Mouse (Mus musculus) midbrain, embryonic 16.5 days (tissue): ENCODE measurements at regions not wholly inside any gene's neighbourhood (a gene's known extent, or its start where the extent isn't known, plus 50 kb on each side); places are given as distances from the start of the nearest gene placed in this dataset.

Experiments
- ATAC-seq: fragments of 200-750 bp; cut with Nextera tagmentation; 2 replicates; pipeline ENCODE4 v1.8.0; 2017; ENCODE audit warnings: moderate TSS enrichment
- H3K27ac ChIP-seq: fragments of 300-500 bp; sonication (generic); 2 replicates; pipeline ENCODE4 v1.5.1; 2014; ENCODE audit warnings: mild to moderate bottlenecking, low read length, mixed read lengths
- H3K27me3 ChIP-seq: fragments of 300-500 bp; sonication (generic); 2 replicates; pipeline ENCODE4 v1.6.1; 2014; ENCODE audit warnings: low read depth, low read length, mixed read lengths; ENCODE audit not compliant: control insufficient read depth, insufficient read depth
- H3K36me3 ChIP-seq: fragments of 300-500 bp; sonication (generic); 2 replicates; pipeline ENCODE4 v1.6.1; 2014; ENCODE audit warnings: mild to moderate bottlenecking, low read length, moderate library complexity, mixed read lengths; ENCODE audit not compliant: control insufficient read depth, insufficient read depth
- H3K4me1 ChIP-seq: fragments of 300-500 bp; sonication (generic); 2 replicates; pipeline ENCODE4 v1.6.1; 2014; ENCODE audit warnings: mild to moderate bottlenecking, low read length, mixed read lengths; ENCODE audit not compliant: control insufficient read depth, insufficient read depth
- H3K4me2 ChIP-seq: fragments of 300-500 bp; sonication (generic); 2 replicates; pipeline ENCODE4 v1.6.1; 2014; ENCODE audit warnings: mild to moderate bottlenecking, low read length, mixed read lengths
- H3K4me3 ChIP-seq: fragments of 300-500 bp; sonication (generic); 2 replicates; pipeline ENCODE4 v1.5.1; 2014; ENCODE audit warnings: low read depth, mild to moderate bottlenecking, low read length, moderate library complexity, mixed read lengths
- H3K9ac ChIP-seq: fragments of 300-500 bp; sonication (generic); 2 replicates; pipeline ENCODE4 v1.6.1; 2014; ENCODE audit warnings: low read depth, low read length, mixed read lengths
- H3K9me3 ChIP-seq: fragments of 300-500 bp; sonication (generic); replicated peaks from 2 replicates; pipeline ENCODE4 v1.6.1; 2014; ENCODE audit warnings: mild to moderate bottlenecking, low read length, mixed read lengths; ENCODE audit not compliant: control insufficient read depth, poor library complexity, severe bottlenecking
- WGBS: fragments of 180-500 bp; shearing (Covaris S2); extraction: QIAGEN DNeasy Blood & Tissue Kit; methylation state at CpG from one replicate; pipeline ENCODE4 v1.1.7; 2014; 5-methylcytosine and 5-hydroxymethylcytosine counted together

DNA sequence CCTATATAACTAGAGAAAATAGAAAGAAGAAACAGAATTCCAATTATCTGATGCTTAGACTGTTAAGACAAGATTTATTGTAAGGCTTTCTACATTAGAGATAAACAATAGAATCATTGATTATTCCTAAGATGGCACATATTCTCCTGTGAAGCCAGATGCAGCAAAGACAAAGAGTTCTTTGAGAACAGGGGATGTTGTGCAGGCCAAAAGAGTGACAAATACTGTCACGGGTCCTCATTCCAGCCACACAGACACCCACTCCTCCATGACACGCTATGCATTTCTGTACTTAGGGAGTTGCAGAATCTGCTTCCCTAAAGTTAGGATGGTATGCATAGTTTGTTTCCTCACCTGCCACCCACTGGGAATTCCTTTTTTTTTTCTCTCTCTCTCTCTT lies 245.2 kb downstream of the Sv2b start:
- no peak overlapping the region for H3K4me2 ChIP-seq
- no peak overlapping the region for H3K9ac ChIP-seq
- 85% methylated on average over 2 of the region's 2 CpGs for WGBS
- no peak overlapping the region for H3K27ac ChIP-seq
- no peaks in the 10 kb centered on the region for H3K4me1 ChIP-seq
- H3K4me3 ChIP-seq, result no peak overlapping the region
- H3K27me3 ChIP-seq, result no peaks in the 10 kb centered on the region
- no peaks in the 10 kb centered on the region for H3K9me3 ChIP-seq
- H3K36me3 ChIP-seq, result no peaks in the 10 kb centered on the region
- ATAC-seq, result no peak

GRCm38 (mm10) chr7:75050231-75050630 lies 258.8 kb downstream of the Sv2b start:
- no peak for ATAC-seq
- Histone ChIP-seq H3K27me3 (no peaks in the 10 kb centered on the region), H3K4me2 (no peak overlapping the region), H3K9ac (no peak overlapping the region), H3K4me3 (no peak overlapping the region), H3K27ac (no peak overlapping the region), H3K9me3 (no peaks in the 10 kb centered on the region), H3K4me1 (no peaks in the 10 kb centered on the region), H3K36me3 (no peaks in the 10 kb centered on the region)
- WGBS, result 78% methylated on average over 1 of the region's 1 CpGs

DNA sequence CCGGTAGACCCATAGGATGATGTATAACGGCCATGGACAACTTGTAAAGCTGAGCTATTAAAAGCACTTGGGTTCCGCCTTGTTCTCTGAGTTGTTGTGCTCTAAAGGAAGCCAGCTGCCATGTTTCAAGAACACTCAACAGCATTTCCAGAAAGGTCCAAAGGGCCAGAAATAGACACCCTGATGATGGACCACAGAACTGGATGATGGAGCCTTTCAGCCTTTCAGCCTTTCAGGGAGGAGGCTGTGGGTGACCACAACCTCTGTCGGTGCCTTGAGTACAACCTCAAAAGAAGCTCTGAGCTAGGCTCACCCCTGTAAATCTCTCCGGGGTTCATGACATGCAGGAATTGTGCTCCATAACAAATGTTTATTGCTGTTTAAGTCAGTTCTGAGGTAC lies 259.3 kb downstream of the Sv2b start:
- no peak for ATAC-seq
- Histone ChIP-seq H3K4me1 (no peaks in the 10 kb centered on the region), H3K9ac (no peak overlapping the region), H3K4me3 (no peak overlapping the region), H3K36me3 (no peaks in the 10 kb centered on the region), H3K27ac (no peak overlapping the region), H3K4me2 (no peak overlapping the region), H3K9me3 (no peaks in the 10 kb centered on the region), H3K27me3 (no peaks in the 10 kb centered on the region)
- 93% methylated on average over 5 of the region's 5 CpGs for WGBS

GRCm38 (mm10) chr7:75048822-75049221 lies 260.2 kb downstream of the Sv2b start:
- Histone ChIP-seq H3K9me3 (no peaks in the 10 kb centered on the region), H3K4me3 (no peak overlapping the region), H3K36me3 (no peaks in the 10 kb centered on the region), H3K27ac (no peak overlapping the region), H3K4me1 (no peaks in the 10 kb centered on the region), H3K4me2 (no peak overlapping the region), H3K27me3 (no peaks in the 10 kb centered on the region), H3K9ac (no peak overlapping the region)
- WGBS, result 86% methylated on average over 2 of the region's 2 CpGs
- ATAC-seq, result no peak

DNA sequence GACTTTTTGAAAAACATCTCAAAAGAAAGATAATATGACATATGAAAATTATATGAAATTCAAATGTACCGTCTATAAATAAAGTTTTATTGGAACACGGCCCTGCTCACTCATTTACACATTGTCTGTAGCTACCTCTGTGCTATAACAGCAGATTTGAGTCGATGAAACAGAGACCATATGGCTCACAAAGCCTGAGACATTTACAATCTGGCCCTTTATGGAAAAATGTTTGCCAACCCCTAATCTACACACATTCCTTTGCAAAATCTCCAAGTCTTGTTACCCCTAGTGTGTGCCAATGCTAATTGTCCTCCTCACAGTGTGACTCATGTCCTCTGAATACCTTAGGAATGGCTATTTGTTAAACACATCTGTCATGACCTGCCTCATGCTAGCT lies 261.2 kb downstream of the Sv2b start:
- 84% methylated on average over 3 of the region's 3 CpGs for WGBS
- Histone ChIP-seq H3K4me1 (no peaks in the 10 kb centered on the region), H3K9me3 (no peaks in the 10 kb centered on the region), H3K27ac (no peak overlapping the region), H3K4me2 (no peak overlapping the region), H3K27me3 (no peaks in the 10 kb centered on the region), H3K4me3 (no peak overlapping the region), H3K36me3 (no peaks in the 10 kb centered on the region), H3K9ac (no peak overlapping the region)
- ATAC-seq, result no peak

- no peak for ATAC-seq
- Histone ChIP-seq H3K4me3 (no peak overlapping the region), H3K9ac (no peak overlapping the region)
Observed at GRCm38 (mm10) chr7:75040871-75041270, 268.2 kb downstream of the Sv2b start.

GRCm38 (mm10) chr7:75026191-75026590 lies 282.9 kb downstream of the Sv2b start:
- H3K36me3 ChIP-seq, result no peaks in the 10 kb centered on the region
- H3K27me3 ChIP-seq, result no peaks in the 10 kb centered on the region
- H3K9ac ChIP-seq, result no peak overlapping the region
- no peaks in the 10 kb centered on the region for H3K9me3 ChIP-seq
- peak overlapping the region; percentile 42; the same call in 1 of the 2 replicates for H3K27ac ChIP-seq
- H3K4me1 ChIP-seq, result peaks cover 4% of the 10 kb centered on the region; the same call in 1 of the 2 replicates
- H3K4me3 ChIP-seq, result no peak overlapping the region
- no peak overlapping the region for H3K4me2 ChIP-seq
- no peak for ATAC-seq
- 17% methylated on average over 2 of the region's 2 CpGs for WGBS

More at GRCm38 (mm10) chr7:75040871-75041270, 268.2 kb downstream of the Sv2b start:
- 65% methylated on average over 6 of the region's 6 CpGs for WGBS
- no peaks in the 10 kb centered on the region for H3K36me3 ChIP-seq
- H3K4me2 ChIP-seq, result no peak overlapping the region
- H3K9me3 ChIP-seq, result no peaks in the 10 kb centered on the region
- H3K4me1 ChIP-seq, result no peaks in the 10 kb centered on the region
- H3K27me3 ChIP-seq, result no peaks in the 10 kb centered on the region
- no peak overlapping the region for H3K27ac ChIP-seq

GRCm38 (mm10) chr7:75021966-75022365 lies 287.1 kb downstream of the Sv2b start:
- Histone ChIP-seq H3K4me1 (peaks cover 4% of the 10 kb centered on the region; the same call in 1 of the 2 replicates), H3K9ac (no peak overlapping the region), H3K36me3 (no peaks in the 10 kb centered on the region), H3K27me3 (no peaks in the 10 kb centered on the region), H3K4me3 (no peak overlapping the region), H3K9me3 (no peaks in the 10 kb centered on the region), H3K4me2 (no peak overlapping the region), H3K27ac (no peak overlapping the region)
- 55% methylated on average over 6 of the region's 6 CpGs for WGBS
- no peak for ATAC-seq

- 31% methylated on average over 7 of the region's 7 CpGs for WGBS
- H3K9me3 ChIP-seq, result no peaks in the 10 kb centered on the region
- H3K27me3 ChIP-seq, result no peaks in the 10 kb centered on the region
- ATAC-seq, result peak; percentile 17; the same call in 1 of the 2 replicates
- no peaks in the 10 kb centered on the region for H3K4me1 ChIP-seq
- H3K27ac ChIP-seq, result peak overlapping the region; percentile 57
- H3K36me3 ChIP-seq, result no peaks in the 10 kb centered on the region
- no peak overlapping the region for H3K4me3 ChIP-seq
- no peak overlapping the region for H3K9ac ChIP-seq
- H3K4me2 ChIP-seq, result 0 out of 2 replicates have a peak overlapping the region, but pooled peaks have one; percentile 9
Observed at GRCm38 (mm10) chr7:75018640-75019039, 290.4 kb downstream of the Sv2b start.
